Mouse (Mus musculus): ENCODE measurements around the gene Arpc1a.
"Not testable (repeated sequence)": the region's sequence is repeated elsewhere in the genome, so short reads cannot be mapped to it uniquely, and the experiment has no call there.

The Arpc1a gene

GRCm38 (mm10) chr5:145105694-145106275 lies 22.2 kb downstream of the Arpc1a start:
- no peak for DNase-seq (ENCODE audit: low spot score)

- no peak for DNase-seq (ENCODE audit: low spot score)
Measured at GRCm38 (mm10) chr5:145110401-145110800, 26.8 kb downstream of the Arpc1a start.

- DNase-seq (ENCODE audit: low spot score): no peak
Measured at GRCm38 (mm10) chr5:145112566-145112965, 28.9 kb downstream of the Arpc1a start.

DNA sequence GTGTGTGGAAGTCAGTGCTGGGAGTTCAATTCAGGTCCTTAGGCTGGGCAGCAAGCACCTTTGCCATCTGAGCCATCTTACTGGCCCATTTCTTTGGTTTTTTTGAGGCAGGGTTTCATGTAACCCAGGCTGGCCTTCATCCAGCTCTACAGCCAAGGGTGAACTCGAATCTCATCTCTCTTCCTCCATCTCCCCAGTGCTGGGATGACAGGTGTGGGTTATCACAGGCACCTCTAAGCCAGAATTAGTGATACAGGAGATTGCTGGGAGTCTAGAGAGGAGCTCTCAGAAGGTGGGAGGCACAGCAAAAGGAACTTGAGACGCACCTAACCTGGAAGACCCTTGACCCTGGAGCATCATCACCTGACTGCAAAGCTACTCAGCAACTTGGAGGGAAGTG lies 29.8 kb downstream of the Arpc1a start:
- DNase-seq (ENCODE audit: low spot score): no peak

DNA sequence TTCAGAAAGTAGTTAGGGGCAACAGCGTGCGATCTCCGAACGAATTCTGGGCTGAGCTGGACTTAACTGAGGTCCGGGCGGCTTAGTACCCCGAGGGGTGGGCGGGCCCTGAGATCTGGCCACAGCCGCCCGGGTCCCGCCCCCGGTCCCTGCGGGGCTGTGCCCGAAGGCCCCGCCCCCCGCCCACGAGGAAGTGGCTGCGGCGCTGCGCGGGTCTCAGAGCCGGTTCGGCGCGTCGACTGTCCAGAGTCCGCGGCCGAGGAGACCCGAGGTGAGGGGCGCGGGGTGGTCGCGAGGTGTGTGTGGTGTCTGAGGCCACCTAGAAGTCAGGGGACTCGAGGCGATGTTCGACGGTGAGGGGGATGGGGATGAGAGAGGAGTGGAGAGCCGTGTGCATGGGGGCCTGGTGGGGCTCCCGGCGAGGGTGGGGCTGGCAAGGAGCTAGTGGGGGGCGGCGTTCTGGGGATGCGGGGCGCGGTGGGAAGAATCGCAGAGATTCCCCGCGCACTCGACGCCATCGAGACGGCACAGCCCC lies 30.5 kb downstream of the Arpc1a start, which contains the start of gene Arpc1b:
Arpc1b (plus strand) TSS at position 145 of the 535 bp plus-strand sequence.
- DNase-seq (ENCODE audit: low spot score): no peak

GRCm38 (mm10) chr5:145114606-145115473 lies 31.2 kb downstream of the Arpc1a start:
- DNase-seq (ENCODE audit: low spot score): no peak

DNA sequence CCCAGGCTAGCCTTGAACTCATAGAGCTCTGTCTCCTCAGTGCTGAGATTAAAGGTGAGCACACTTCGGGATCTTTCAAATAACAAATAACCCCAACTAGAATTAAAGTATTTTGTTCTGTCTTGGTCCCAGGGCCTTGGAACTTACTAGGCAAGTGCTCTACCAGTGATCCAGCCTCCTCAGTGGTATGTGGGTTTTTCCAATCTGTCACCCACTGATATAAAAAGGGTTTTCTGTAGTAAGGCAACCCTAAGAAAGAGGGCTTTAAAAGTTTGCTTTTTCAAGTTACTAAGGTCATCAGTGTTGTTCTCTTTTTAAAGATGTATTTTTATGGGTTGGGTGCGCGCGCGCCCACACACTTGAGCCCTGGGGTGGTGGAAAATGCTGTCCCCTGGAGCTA lies 32.1 kb downstream of the Arpc1a start:
- DNase-seq (ENCODE audit: low spot score): no peak

DNA sequence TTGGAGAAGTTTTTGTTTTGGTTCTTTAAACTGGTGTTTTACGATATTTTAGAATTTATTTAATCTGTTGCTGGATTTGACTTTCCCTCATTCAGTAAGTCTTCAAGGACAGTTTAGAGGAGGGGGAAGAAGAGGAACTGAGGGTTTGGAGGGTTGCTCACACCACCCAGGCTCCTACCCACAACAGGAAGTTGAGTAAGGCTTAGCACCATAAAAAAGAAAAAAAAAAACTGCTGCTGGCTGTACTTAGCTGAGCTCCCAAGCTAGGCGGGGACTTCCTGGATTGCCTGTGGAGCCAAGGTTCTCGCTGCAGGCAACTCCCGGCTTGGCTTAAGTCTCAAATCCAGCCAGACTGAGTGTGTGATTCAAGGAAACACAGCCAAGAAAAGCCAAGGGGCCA lies 32.7 kb downstream of the Arpc1a start:
- DNase-seq (ENCODE audit: low spot score): no peak

DNA sequence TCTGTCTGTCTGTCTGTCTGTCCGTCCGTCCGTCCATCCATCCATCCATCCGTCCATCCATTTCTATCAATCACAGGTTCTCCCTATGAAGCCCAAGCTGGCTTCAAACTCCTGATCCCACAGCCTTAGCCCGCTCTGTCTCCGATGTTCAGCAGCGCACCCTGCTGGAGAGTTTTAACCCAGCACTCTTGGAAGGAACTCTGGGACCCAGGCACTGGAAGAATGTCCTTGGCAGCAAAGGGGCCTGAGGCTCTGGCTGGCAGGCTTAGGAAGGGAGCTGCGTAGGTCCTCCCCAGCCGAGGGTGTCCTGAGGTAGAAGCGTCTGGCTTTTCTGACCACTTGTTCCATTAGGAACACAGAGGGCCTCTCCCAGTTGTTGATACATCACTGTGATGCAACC lies 33.3 kb downstream of the Arpc1a start:
- no peak for DNase-seq (ENCODE audit: low spot score)

GRCm38 (mm10) chr5:145118005-145118404 lies 34.4 kb downstream of the Arpc1a start:
- no peak for DNase-seq (ENCODE audit: low spot score)

DNA sequence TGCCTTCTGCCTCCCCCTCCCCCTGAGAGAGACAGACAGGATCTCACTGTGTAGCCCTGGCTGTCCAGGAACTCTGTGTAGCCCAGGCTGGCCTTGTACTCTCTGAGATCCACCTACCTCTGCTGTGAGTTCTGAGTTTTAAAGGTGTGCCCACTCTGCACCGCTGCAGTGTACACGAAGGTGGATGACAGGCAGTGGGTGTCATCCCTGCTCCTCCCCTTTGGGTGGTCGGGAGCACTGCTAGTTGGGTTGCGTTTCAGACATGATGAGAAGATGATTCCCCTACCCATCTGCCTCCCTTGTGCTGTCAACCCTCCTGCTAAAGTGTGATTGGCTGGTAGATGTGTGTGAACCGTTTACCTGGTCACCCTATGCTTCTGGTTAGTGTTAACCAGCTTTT lies 34.8 kb downstream of the Arpc1a start:
- DNase-seq (ENCODE audit: low spot score): no peak

GRCm38 (mm10) chr5:145119385-145119784 lies 35.8 kb downstream of the Arpc1a start:
- no peak for DNase-seq (ENCODE audit: low spot score)

DNA sequence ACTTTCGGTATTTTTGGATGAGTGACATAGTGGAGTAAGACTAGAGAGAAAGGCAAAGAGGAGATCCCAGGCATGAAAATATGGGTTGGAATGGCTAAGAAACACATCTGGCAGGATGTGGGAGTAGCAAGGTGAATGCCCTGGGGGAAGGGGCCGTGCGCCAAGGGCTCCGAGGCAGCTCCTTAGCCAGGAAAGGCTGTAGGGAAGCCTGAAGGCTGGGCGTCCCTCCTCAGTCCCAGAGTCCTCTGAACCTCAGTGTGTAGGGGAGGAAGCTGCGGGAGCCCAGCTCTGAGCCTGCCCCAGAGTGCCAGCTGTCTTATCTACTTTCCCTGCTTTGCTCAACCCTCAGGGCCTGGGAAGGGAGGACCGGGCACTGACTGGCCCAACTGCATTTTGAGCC lies 37.3 kb downstream of the Arpc1a start:
- DNase-seq (ENCODE audit: low spot score): no peak

DNA sequence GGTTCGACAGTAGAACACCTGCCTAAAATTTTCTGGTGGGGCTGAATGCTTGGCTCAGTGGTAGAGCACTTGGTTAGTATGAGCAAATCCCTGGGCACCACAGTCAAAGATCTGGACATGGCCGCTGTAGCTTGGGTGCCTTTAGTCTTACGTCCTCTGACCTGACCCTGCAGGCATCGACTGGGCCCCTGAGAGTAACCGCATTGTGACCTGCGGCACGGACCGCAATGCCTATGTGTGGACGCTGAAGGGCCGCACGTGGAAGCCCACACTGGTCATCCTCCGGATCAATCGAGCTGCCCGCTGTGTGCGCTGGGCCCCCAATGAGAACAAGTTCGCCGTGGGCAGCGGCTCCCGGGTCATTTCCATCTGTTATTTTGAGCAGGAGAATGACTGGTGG lies 39.8 kb downstream of the Arpc1a start:
- DNase-seq (ENCODE audit: low spot score): no peak

DNA sequence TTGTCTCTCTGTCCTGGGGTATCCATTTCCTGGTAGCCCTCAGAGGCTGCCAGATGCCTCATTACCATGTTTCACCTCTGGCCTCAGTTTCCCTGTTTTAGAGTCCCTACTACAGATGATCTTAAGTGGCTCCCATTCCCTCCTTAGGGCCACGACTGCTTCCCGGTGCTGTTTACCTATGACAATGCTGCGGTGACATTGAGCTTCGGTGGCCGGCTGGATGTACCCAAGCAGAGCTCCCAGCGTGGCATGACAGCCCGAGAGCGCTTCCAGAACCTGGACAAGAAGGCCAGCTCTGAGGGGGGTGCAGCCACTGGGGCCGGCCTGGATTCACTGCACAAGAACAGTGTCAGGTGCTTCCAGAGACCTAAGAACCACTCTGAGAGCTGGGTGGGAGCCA lies 43.0 kb downstream of the Arpc1a start:
- no peak for DNase-seq (ENCODE audit: low spot score)

GRCm38 (mm10) chr5:145129124-145129523 lies 45.5 kb downstream of the Arpc1a start:
- no peak for DNase-seq (ENCODE audit: low spot score)

DNA sequence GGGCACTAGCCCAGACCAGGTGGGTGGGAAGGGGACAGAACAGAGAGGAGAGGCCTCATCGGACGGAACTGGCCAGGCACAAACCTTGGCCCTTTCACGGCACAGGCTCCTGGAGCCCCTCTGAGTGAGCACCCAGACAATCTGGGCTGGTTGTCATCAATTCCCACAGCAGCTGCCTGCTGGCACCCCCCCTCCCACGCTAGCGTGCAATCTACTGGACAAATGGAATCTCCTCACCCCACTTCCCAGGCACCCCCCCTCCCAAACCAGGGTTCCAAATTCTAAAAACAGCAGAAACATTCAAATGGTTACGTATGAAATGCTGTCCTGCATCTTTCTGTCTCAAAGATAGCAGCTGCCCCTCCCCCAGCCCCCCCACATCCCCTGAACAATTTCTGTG lies 46.1 kb downstream of the Arpc1a start:
- not testable (repeated sequence) for DNase-seq (ENCODE audit: low spot score)

DNA sequence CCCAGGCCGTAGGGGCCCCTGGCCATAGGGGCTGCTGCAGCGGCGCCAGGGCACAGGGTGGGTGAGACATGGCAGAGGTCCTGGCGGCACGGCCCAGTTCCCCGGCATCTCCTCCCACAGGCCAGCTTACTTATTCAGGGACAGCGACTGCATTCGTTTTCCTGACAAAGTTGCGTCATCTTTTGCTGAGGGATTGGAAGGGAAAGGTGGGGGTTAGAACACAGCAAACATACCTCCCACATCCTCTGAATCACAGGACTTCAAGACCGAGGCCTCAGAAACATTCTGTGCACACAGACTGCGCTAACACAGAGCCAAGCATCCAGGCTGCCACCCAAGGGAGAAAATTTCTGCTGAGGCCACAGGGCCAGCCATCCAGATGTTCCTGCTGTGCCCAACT lies 46.6 kb downstream of the Arpc1a start:
- DNase-seq (ENCODE audit: low spot score): no peak

DNA sequence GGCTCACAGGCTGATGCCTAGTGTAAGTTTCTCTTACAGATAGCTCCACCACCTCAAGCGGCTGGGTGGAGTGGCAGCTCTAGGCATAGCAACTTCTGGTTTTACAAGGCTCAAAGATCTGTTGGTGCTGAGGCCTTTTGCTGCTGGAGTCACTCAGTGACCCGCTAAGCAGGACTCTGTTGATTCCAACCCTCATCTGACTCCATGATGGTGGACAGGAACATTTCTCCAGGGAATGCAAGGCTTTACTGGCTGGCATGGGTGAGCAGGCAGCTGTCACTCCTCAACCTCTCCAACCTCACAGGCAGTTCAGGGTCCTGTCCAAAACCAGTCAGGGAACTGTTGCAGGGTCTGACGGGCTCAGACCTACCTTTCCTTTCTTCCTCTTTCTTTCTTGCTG lies 47.4 kb downstream of the Arpc1a start:
- no peak for DNase-seq (ENCODE audit: low spot score)

GRCm38 (mm10) chr5:145133275-145133674 lies 49.6 kb downstream of the Arpc1a start:
- not testable (repeated sequence) for DNase-seq (ENCODE audit: low spot score)

DNA sequence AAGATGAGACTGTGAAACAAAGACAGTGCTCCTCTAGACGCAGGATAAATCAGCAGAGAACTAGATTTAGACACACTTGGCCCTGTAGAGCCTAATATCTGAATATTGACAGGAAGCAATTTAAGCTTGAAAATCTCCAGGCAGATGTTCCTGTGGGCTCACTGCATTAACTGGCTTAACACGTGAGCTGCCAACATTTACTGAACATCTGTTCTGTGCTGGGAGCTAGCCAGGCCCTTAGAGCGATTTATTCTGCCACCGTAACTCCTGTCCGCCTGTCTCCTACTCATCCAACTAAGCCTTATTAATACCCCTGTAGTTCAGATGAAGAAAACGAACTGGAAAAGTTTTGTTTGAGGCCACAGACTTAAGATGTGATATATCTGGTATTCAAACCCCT lies 55.2 kb downstream of the Arpc1a start:
- DNase-seq (ENCODE audit: low spot score): no peak

GRCm38 (mm10) chr5:145139571-145140519 lies 56.2 kb downstream of the Arpc1a start, which contains the start of the genes Pdap1 and Bud31:
Gene Pdap1, minus strand, starts transcription at chr5:145140238.
Gene Bud31, plus strand, starts transcription at chr5:145140362.
- peak; percentile 83 for DNase-seq (ENCODE audit: low spot score)

Data from urinary bladder, postnatal 10 days (tissue).